Mouse (Mus musculus) ES-E14 (cell line): ENCODE data around the gene Ccdc42. TPM values are rescaled to one million over a fixed set of nuclear protein-coding genes. Genes with fewer than 3 reads are reported as not detected.

Experiments
- DNase-seq: peaks from one replicate; pipeline ENCODE4 v3.0.0-alpha.2; 2013; ENCODE audit warnings: low read depth, low spot score
- H3K27ac ChIP-seq: 2 replicates; pipeline ENCODE4 v1.5.1; 2012; ENCODE audit warnings: low read depth, mild to moderate bottlenecking, low read length, moderate library complexity, mixed read lengths; ENCODE audit not compliant: poor library complexity, insufficient read depth, severe bottlenecking
- H3K36me3 ChIP-seq: 2 replicates; pipeline ENCODE4 v1.6.1; 2012; ENCODE audit warnings: mild to moderate bottlenecking, low read length, moderate library complexity, mixed read lengths; ENCODE audit not compliant: control insufficient read depth, poor library complexity, insufficient read depth, severe bottlenecking
- H3K4me1 ChIP-seq, 2 experiments: fragments of 150-350 bp in 1 of 2; sonication (generic) in 1 of 2; 2 replicates each; pipeline ENCODE4 v1.6.1; 2012; ENCODE audit warnings: low read length in 2 of 2, mild to moderate bottlenecking in 1 of 2, mixed read lengths in 1 of 2; ENCODE audit not compliant: control insufficient read depth in 2 of 2, insufficient read depth in 2 of 2, poor library complexity in 1 of 2
- H3K4me3 ChIP-seq, 2 experiments: fragments of 150-350 bp in 1 of 2; sonication (generic) in 1 of 2; 2 replicates each; pipeline ENCODE4 v1.5.1; 2012; ENCODE audit warnings: low read length in 2 of 2, low read depth in 1 of 2, mild to moderate bottlenecking in 1 of 2, mixed read lengths in 1 of 2; ENCODE audit not compliant: insufficient read depth in 1 of 2, poor library complexity in 1 of 2, severe bottlenecking in 1 of 2
- H3K9ac ChIP-seq: 2 replicates; pipeline ENCODE4 v1.6.1; 2012; ENCODE audit warnings: low read depth, mild to moderate bottlenecking, low read length, mixed read lengths; ENCODE audit not compliant: poor library complexity, insufficient read depth, severe bottlenecking
- H3K9me3 ChIP-seq: fragments of 150-350 bp; sonication (generic); 2 replicates; pipeline ENCODE4 v1.6.1; 2012; ENCODE audit warnings: low read depth, mild to moderate bottlenecking, low read length; ENCODE audit not compliant: control insufficient read depth, insufficient read depth
- CHD2 ChIP-seq: IDR thresholded peaks from 2 replicates; pipeline ENCODE4 v1.6.1; 2014; ENCODE audit warnings: mild to moderate bottlenecking, low read depth, low read length, inconsistent platforms
- HCFC1 ChIP-seq: IDR thresholded peaks from 2 replicates; pipeline ENCODE4 v1.6.1; 2012; ENCODE audit warnings: low read length, inconsistent platforms, borderline replicate concordance; ENCODE audit not compliant: insufficient read depth
- MAFK ChIP-seq: IDR thresholded peaks from 2 replicates; pipeline ENCODE4 v1.6.1; 2014; ENCODE audit warnings: mild to moderate bottlenecking, low read depth, low read length, inconsistent platforms; ENCODE audit not compliant: insufficient read depth
- ZC3H11A ChIP-seq: IDR thresholded peaks from 2 replicates; pipeline ENCODE4 v1.6.1; 2012; ENCODE audit warnings: low read depth, mild to moderate bottlenecking, inconsistent platforms, low read length, borderline replicate concordance
- ZNF384 ChIP-seq: IDR thresholded peaks from 2 replicates; pipeline ENCODE4 v1.6.1; 2012; ENCODE audit warnings: low read depth, low read length, inconsistent platforms
- in situ Hi-C, 2 experiments: fragments of 600-800 bp; cut with MboI; formaldehyde crosslinking; loops; one replicate each; pipeline ENCODE4 v1.15.1; 2025; ENCODE audit warnings: low sequenced_read_pairs in 2 of 2, inconsistent platforms in 1 of 2; ENCODE audit not compliant: unreplicated experiment in 2 of 2
- total RNA-seq: library from RNA; depleted of rRNA; stranded (reverse); fragments of 300-350 nt; gene quantifications from 2 replicates; pipeline ENCODE4 v1.2.3, GENCODE M21; 2012

Ccdc42 gene
- total RNA-seq, 1 experiment, result not detected

GRCm38 (mm10) chr11:68613071-68613711, 26.4 kb downstream of the Ccdc42 start:
- in situ Hi-C loops, result no loop called here
- H3K27ac ChIP-seq, result no peak overlapping the region
- no peak overlapping the region for H3K4me3 ChIP-seq
- no peaks in the 10 kb centered on the region for H3K36me3 ChIP-seq
- H3K4me1 ChIP-seq, result no peaks in the 10 kb centered on the region
- no peak for DNase-seq
- H3K9ac ChIP-seq, result no peak overlapping the region
- TF ChIP-seq ZNF384, result no peak
- no peak for TF ChIP-seq CHD2
- TF ChIP-seq HCFC1, result no peak
- TF ChIP-seq MAFK, result no peak
- no peak for TF ChIP-seq ZC3H11A
- H3K9me3 ChIP-seq, result no peaks in the 10 kb centered on the region

GRCm38 (mm10) chr11:68622751-68623150, 35.9 kb downstream of the Ccdc42 start:
- Histone ChIP-seq H3K9me3 (no peaks in the 10 kb centered on the region), H3K4me1 (peaks cover 0 to 2% of the 10 kb centered on the region in 2 experiments; a peak in 1 of 4 replicates), H3K4me3 (no peak overlapping the region), H3K9ac (no peak overlapping the region), H3K36me3 (no peaks in the 10 kb centered on the region), H3K27ac (no peak overlapping the region)
- in situ Hi-C loops, result no loop called here
- no peak for TF ChIP-seq MAFK
- TF ChIP-seq CHD2, result no peak
- no peak for TF ChIP-seq ZC3H11A
- TF ChIP-seq ZNF384, result no peak
- TF ChIP-seq HCFC1, result no peak
- no peak for DNase-seq

DNA sequence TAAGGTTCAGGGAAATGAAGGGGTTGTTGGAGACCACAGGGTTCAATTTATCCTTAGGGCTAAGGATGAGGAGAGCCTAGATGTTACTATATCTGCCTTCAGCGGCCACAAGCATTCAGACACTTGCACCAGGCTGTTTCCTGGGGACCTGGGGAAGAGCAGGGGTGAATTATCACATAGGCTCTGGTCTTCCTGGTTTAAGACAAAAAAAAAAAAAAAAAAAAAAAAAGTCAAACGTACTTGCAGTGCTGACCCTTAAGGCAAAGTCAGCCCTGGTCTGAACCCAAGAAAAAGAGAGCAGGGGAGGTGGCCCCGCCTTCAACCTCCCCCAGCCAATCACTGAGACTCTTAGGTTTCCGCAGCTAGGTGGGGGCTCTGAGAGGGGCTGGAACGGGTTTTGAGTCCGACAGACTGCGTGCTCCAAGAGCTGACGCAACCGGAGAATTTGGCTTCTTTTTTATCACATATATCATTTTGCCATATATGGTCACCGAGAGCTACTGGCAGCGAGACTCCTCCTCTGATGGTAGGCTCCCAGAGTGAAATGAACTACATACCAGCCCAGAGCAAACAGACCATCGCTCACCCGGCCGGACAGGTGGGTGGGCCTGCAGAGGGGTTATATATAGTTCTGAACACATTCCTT, 36.5 kb downstream of the Ccdc42 start:
- Histone ChIP-seq H3K4me3 (peak overlapping the region in 1 of 2 experiments; percentile 41; a peak in 2 of 4 replicates), H3K36me3 (no peaks in the 10 kb centered on the region), H3K27ac (no peak overlapping the region), H3K4me1 (peaks cover 0 to 2% of the 10 kb centered on the region in 2 experiments; a peak in 1 of 4 replicates), H3K9me3 (no peaks in the 10 kb centered on the region), H3K9ac (no peak overlapping the region)
- DNase-seq, result no peak
- no peak for TF ChIP-seq MAFK
- no peak for TF ChIP-seq CHD2
- TF ChIP-seq HCFC1, result no peak
- TF ChIP-seq ZNF384, result peak; percentile 97
- in situ Hi-C loops, result no loop called here

- H3K4me3 ChIP-seq, result peak overlapping the region in 1 of 2 experiments; percentile 41; a peak in 2 of 4 replicates
- TF ChIP-seq ZNF384, result no peak
- TF ChIP-seq ZC3H11A, result no peak
- no peak for TF ChIP-seq MAFK
These were observed 37.0 kb downstream of the Ccdc42 start for GRCm38 (mm10) chr11:68623871-68624258.

More at GRCm38 (mm10) chr11:68623871-68624258, 37.0 kb downstream of the Ccdc42 start:
- H3K36me3 ChIP-seq, result no peaks in the 10 kb centered on the region
- in situ Hi-C loops, result no loop called here
- peaks cover 0 to 2% of the 10 kb centered on the region in 2 experiments; a peak in 1 of 4 replicates for H3K4me1 ChIP-seq
- no peak for DNase-seq
- no peaks in the 10 kb centered on the region for H3K9me3 ChIP-seq
- no peak overlapping the region for H3K9ac ChIP-seq
- no peak overlapping the region for H3K27ac ChIP-seq
